Mouse (Mus musculus) kidney, adult 10 weeks (tissue): ENCODE measurements around the gene Mageb4. TPM values are rescaled to one million over a fixed set of nuclear protein-coding genes. Genes with fewer than 3 reads are reported as not detected.

Source experiments
- polyA plus RNA-seq: library from polyadenylated mRNA; stranded (reverse); fragments of 350-450 nt; fragmentation: Illumina TruSeq; extraction: RNeasy Lipid Tissue Mini Kit (QIAGEN cat#74804); gene quantifications from one replicate; pipeline ENCODE4 v1.2.3, GENCODE M21; 2014; ENCODE audit warnings: low read depth, low replicate concordance

Gene Mageb4
- not detected for polyA plus RNA-seq

DNA sequence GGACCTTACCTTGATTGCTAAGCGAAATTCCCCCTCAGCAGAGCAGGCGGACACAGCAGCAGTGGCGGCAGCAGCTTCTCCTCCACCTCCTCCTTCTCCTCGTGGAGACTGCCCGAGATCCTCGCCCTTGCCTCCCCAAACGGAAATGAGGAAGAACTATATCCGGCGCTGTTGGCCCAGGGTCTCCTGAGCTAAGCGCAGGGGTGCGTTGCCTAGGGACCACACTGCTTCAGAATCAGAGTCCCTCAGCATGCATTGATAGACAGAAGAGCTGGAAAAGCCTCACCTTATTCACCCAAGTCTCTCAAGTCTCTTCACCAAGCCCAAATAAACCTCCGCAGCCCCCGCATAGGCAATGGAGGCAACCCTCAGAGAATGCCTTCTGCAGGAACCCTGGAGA, at the start of gene Mageb4:
Gene Mageb4 (minus strand): TSS at position 101 of the 400 bp plus-strand sequence.

Other genes with a start within 250 kb of the Mageb4 start
- gene Nr0b1, start 113.3 kb downstream of the Mageb4 start, polyA plus RNA-seq: not detected